Mouse (Mus musculus): ENCODE measurements around the gene Flt3l.
"Not testable (repeated sequence)": the region's sequence is repeated elsewhere in the genome, so short reads cannot be mapped to it uniquely, and the experiment has no call there.

The Flt3l gene

DNA sequence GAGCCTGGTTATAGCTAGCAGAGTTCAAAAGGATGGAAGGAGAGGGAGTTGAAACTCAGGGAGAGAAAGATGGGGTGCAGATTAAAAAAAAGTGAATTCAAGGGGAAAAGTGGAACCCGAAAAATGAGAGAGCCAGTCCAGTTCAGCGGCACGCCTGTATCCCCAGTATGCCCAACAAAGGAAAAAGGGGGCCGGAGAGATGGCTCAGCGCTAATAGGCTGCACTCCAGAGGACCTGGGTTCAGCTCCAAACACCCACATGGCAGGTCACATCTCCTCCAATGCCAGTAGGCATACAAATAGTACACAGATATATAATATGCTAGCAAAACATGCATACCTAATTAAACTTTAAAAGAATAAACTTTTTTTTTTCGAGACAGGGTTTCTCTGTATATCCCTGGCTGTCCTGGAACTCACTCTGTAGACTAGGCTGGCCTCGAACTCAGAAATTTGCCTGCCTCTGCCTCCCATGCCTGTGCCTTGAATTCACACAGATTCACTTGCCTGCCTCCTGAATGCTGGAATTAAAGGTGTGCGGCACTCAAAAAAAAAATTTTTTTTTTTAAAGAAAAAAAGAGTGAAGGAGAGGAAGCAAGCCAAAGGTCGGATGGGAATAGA is 26.9 kb upstream of the Flt3l start:
- DNase-seq (ENCODE audit: low spot score) = no peak

GRCm38 (mm10) chr7:45162551-45162950 is 26.3 kb upstream of the Flt3l start:
- no peak for DNase-seq (ENCODE audit: low spot score)

DNA sequence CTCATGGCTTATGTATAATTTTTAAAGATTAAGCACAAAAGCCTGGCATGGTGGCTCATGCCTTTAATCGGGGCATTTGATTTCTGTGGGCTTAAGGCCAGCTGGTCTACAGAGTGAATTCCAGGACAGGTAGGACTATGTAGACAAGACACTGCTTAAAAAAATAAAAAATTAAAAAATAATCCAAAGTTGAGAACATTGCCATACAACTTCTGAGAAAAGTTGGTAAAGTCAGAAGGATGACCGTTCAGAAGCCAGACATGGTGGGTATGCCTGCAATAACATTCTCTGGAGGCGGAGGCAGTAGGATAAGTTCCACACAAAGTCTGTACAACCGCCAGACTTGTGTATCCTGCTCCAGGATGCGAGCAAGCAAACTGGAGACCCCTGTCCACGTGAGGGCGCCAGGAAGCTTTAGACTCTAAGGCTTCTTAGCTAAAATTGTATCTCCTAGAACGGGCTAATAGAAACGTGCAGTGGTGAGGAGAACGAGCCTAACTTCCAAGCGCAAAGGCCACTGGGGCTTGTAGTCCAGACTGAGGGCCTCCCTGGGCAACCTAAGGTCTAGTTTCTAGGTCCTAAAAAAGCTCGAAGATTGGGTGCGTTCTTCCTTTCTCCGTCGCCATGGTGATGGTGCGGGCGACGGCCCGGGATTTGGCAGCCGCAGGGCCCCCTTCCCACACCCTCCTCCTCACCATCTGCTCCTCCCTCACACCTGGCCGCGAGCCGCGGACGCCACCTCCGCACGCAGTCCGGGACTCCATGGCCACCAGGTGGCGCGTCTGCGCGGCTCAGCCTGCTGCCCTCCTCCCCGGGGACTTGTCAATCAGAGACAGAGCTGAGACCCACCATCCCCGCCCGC is 25.6 kb upstream of the Flt3l start:
- peak; percentile 75 for DNase-seq (ENCODE audit: low spot score)

- no peak for DNase-seq (ENCODE audit: low spot score)
These were observed 24.6 kb upstream of the Flt3l start for GRCm38 (mm10) chr7:45160866-45161265.

GRCm38 (mm10) chr7:45160316-45160800 is 24.1 kb upstream of the Flt3l start:
- no peak for DNase-seq (ENCODE audit: low spot score)

GRCm38 (mm10) chr7:45158991-45159390 is 22.8 kb upstream of the Flt3l start:
- no peak for DNase-seq (ENCODE audit: low spot score)

- no peak for DNase-seq (ENCODE audit: low spot score)
These were observed 21.2 kb upstream of the Flt3l start for GRCm38 (mm10) chr7:45157459-45157858.

- DNase-seq (ENCODE audit: low spot score) = no peak
These were observed 20.0 kb upstream of the Flt3l start for GRCm38 (mm10) chr7:45156206-45156605.

GRCm38 (mm10) chr7:45155590-45155989 is 19.4 kb upstream of the Flt3l start:
- DNase-seq (ENCODE audit: low spot score) = no peak

- DNase-seq (ENCODE audit: low spot score) = no peak
These were observed 18.8 kb upstream of the Flt3l start for GRCm38 (mm10) chr7:45154993-45155514.

GRCm38 (mm10) chr7:45154096-45154992 is 18.1 kb upstream of the Flt3l start, which contains the start of the genes Pih1d1 and Aldh16a1:
Pih1d1 (plus strand) TSS chr7:45154303.
Aldh16a1 (minus strand) TSS chr7:45154584.
- DNase-seq (ENCODE audit: low spot score) = peak; percentile 91

DNA sequence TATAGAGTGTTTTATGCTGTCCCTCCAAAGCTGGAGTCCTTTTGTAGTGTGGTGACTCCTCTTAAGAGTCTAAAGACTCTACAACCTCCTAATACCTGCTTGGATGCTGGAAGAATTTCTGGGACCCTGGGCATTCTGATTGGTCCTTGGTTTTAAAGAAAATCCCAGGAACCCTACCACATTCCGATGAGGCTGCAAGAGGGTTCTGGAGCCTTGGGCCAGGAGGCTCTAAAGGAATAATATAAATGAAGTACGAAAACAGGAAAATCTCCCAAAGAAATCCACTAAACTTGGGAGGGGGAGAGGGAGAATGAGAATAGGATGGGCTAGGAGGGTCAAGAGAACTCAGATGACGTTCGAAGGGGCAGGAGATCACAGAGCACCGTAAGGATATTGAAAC is 17.4 kb upstream of the Flt3l start:
- DNase-seq (ENCODE audit: low spot score) = no peak

DNA sequence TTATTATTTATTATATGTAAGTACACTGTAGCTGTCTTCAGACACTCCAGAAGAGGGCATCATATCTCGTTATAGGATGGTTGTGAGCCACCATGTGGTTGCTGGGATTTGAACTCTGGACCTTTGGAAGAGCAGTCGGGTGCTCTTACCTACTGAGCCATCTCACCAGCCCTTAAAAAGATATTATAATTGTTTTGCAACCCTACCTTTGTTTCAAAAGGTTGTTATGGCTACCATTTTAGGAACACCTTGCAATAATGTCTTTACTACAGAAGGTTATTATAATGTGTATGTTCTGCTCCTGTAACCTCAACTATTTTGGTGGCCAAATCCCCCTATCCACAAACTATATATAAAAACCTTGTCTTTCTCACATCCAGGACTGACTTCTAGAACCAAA is 16.8 kb upstream of the Flt3l start:
- DNase-seq (ENCODE audit: low spot score) = not testable (repeated sequence)

- no peak for DNase-seq (ENCODE audit: low spot score)
These were observed 15.1 kb upstream of the Flt3l start for GRCm38 (mm10) chr7:45151303-45151702.

- DNase-seq (ENCODE audit: low spot score) = no peak
These were observed 14.1 kb upstream of the Flt3l start for GRCm38 (mm10) chr7:45150321-45150720.

- no peak for DNase-seq (ENCODE audit: low spot score)
These were observed 13.3 kb upstream of the Flt3l start for GRCm38 (mm10) chr7:45149545-45149944.

GRCm38 (mm10) chr7:45148534-45149098 is 12.4 kb upstream of the Flt3l start:
- DNase-seq (ENCODE audit: low spot score) = no peak

- no peak for DNase-seq (ENCODE audit: low spot score)
These were observed 11.7 kb upstream of the Flt3l start for GRCm38 (mm10) chr7:45147899-45148298.

- no peak for DNase-seq (ENCODE audit: low spot score)
These were observed 11.0 kb upstream of the Flt3l start for GRCm38 (mm10) chr7:45147267-45147666.

GRCm38 (mm10) chr7:45145460-45145859 is 9.2 kb upstream of the Flt3l start:
- no peak for DNase-seq (ENCODE audit: low spot score)

DNA sequence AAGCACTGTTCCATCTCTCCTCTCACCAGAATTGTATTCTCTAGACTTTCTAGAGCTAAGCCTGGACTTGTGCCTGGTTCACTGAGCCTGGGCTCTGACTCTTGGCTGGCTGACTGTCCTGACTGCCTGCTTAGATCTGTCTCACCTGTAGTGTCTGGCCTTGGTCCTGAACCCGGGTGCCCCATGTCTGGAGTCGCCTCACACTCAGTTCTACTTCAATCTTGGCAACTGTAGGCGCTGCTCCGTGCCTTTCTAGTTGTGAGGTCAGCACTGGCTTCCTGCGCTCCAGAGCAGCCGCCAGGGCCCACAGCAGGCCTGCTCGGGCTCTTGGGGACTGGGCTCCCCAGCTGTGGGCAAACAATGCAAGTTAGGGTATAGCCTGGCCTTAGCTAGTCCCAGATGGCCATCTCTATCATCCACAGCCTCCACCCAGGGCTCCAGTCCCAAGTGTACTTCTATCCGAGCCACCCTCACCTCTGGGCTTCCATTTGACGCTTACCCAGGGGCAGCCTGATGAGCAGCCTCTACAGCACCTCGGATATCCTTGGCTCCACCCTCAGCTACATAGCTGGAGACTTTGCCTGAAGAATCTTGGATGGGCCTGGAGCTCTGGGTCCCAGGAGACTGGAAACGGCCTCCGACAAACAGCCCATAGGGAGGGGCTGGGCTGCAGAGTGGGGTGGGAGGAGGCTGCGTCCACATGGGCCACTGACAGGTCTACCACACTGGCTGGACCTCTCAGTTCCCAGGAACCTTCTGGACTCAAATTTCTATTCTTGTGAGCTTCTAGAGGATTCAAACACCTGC is 8.3 kb upstream of the Flt3l start:
- DNase-seq (ENCODE audit: low spot score) = no peak
